Mouse (Mus musculus): ENCODE data around the gene 6030468B19Rik. TPM values are rescaled to one million over a fixed set of nuclear protein-coding genes. Genes with fewer than 3 reads are reported as not detected.

The 6030468B19Rik gene
- under 1 TPM; 0.34 to 0.46 TPM for total RNA-seq (2021)
- long read RNA-seq, experiment 1, result 0 reads
- long read RNA-seq, experiment 2, result 0 reads

- no peak within 1 kb of the TSS for H3K4me3 ChIP-seq
- DNase-seq (ENCODE audit: low spot score in 2 of 2), result no peak
- no peak for TF ChIP-seq CTCF (conservative IDR thresholded peaks at IDR 0.05)
- no peak within 1 kb of the TSS; the same call in 1 of the 2 replicates for H3K27ac ChIP-seq
Measured at GRCm38 (mm10) chr11:117797511-117798159, at the start of gene 6030468B19Rik. TSS of gene 6030468B19Rik (plus strand) at chr11:117797660.

GRCm38 (mm10) chr11:117748628-117749027 lies 48.8 kb upstream of the 6030468B19Rik start:
- Histone ChIP-seq H3K27ac (peak overlapping the region; percentile 92), H3K4me3 (no peak overlapping the region)
- no peak for DNase-seq (ENCODE audit: low spot score in 2 of 2)
- no peak for TF ChIP-seq CTCF (conservative IDR thresholded peaks at IDR 0.05)

GRCm38 (mm10) chr11:117749414-117749813 lies 48.0 kb upstream of the 6030468B19Rik start:
- peak; percentile 82 to 89 for DNase-seq (ENCODE audit: low spot score in 2 of 2)
- no peak for TF ChIP-seq CTCF (conservative IDR thresholded peaks at IDR 0.05)
- peak overlapping the region; percentile 92 for H3K27ac ChIP-seq
- H3K4me3 ChIP-seq, result no peak overlapping the region

GRCm38 (mm10) chr11:117751544-117751943 lies 45.9 kb upstream of the 6030468B19Rik start:
- no peak for TF ChIP-seq CTCF (conservative IDR thresholded peaks at IDR 0.05)
- peak overlapping the region; percentile 92 for H3K27ac ChIP-seq
- no peak overlapping the region for H3K4me3 ChIP-seq
- peak in 1 of 2 experiments; percentile 49 for DNase-seq (ENCODE audit: low spot score in 2 of 2)

- no peak for TF ChIP-seq CTCF (conservative IDR thresholded peaks at IDR 0.05)
- Histone ChIP-seq H3K4me3 (no peak overlapping the region), H3K27ac (no peak overlapping the region)
- no peak for DNase-seq (ENCODE audit: low spot score in 2 of 2)
Measured at GRCm38 (mm10) chr11:117755891-117756290, 41.6 kb upstream of the 6030468B19Rik start.

- no peak for DNase-seq (ENCODE audit: low spot score in 2 of 2)
- no peak overlapping the region for H3K4me3 ChIP-seq
- peak overlapping the region; percentile 71 for H3K27ac ChIP-seq
- no peak for TF ChIP-seq CTCF (conservative IDR thresholded peaks at IDR 0.05)
Measured at GRCm38 (mm10) chr11:117759267-117759666, 38.2 kb upstream of the 6030468B19Rik start.

GRCm38 (mm10) chr11:117760374-117761119 lies 36.9 kb upstream of the 6030468B19Rik start:
- DNase-seq (ENCODE audit: low spot score in 2 of 2), result no peak
- Histone ChIP-seq H3K4me3 (no peak overlapping the region), H3K27ac (peak overlapping the region; percentile 71)
- no peak for TF ChIP-seq CTCF (conservative IDR thresholded peaks at IDR 0.05)

- Histone ChIP-seq H3K4me3 (no peak overlapping the region), H3K27ac (no peak overlapping the region)
- no peak for TF ChIP-seq CTCF (conservative IDR thresholded peaks at IDR 0.05)
- DNase-seq (ENCODE audit: low spot score in 2 of 2), result no peak
Measured at GRCm38 (mm10) chr11:117761801-117762200, 35.7 kb upstream of the 6030468B19Rik start.

GRCm38 (mm10) chr11:117762246-117762645 lies 35.2 kb upstream of the 6030468B19Rik start:
- Histone ChIP-seq H3K27ac (no peak overlapping the region), H3K4me3 (no peak overlapping the region)
- no peak for DNase-seq (ENCODE audit: low spot score in 2 of 2)
- TF ChIP-seq CTCF (conservative IDR thresholded peaks at IDR 0.05), result no peak

- H3K4me3 ChIP-seq, result no peak overlapping the region
- DNase-seq (ENCODE audit: low spot score in 2 of 2), result no peak
- peak overlapping the region; percentile 32; the same call in 1 of the 2 replicates for H3K27ac ChIP-seq
- no peak for TF ChIP-seq CTCF (conservative IDR thresholded peaks at IDR 0.05)
Measured at GRCm38 (mm10) chr11:117764319-117764718, 33.1 kb upstream of the 6030468B19Rik start.

- TF ChIP-seq CTCF (conservative IDR thresholded peaks at IDR 0.05), result no peak
- no peak for DNase-seq (ENCODE audit: low spot score in 2 of 2)
- no peak overlapping the region for H3K4me3 ChIP-seq
- H3K27ac ChIP-seq, result 0 out of 2 replicates have a peak overlapping the region, but pooled peaks have one; percentile 14
Measured at GRCm38 (mm10) chr11:117765361-117765760, 32.1 kb upstream of the 6030468B19Rik start.

GRCm38 (mm10) chr11:117766275-117766674 lies 31.2 kb upstream of the 6030468B19Rik start:
- no peak for DNase-seq (ENCODE audit: low spot score in 2 of 2)
- no peak for TF ChIP-seq CTCF (conservative IDR thresholded peaks at IDR 0.05)
- H3K27ac ChIP-seq, result peak overlapping the region; percentile 32; the same call in 1 of the 2 replicates
- H3K4me3 ChIP-seq, result no peak overlapping the region
